Mouse (Mus musculus): ENCODE measurements around the gene Zfhx3. TPM values are rescaled to one million over a fixed set of nuclear protein-coding genes. Genes with fewer than 3 reads are reported as not detected.

Zfhx3 gene
- polyA plus RNA-seq, 1 experiment from 2014 or later = 3.3 TPM

- Histone ChIP-seq H3K36me3 (ENCODE audit: control insufficient read depth, insufficient read depth) (no peaks in the 10 kb centered on the region), H3K4me3 (ENCODE audit: low read length) (no peak overlapping the region), H3K4me2 (ENCODE audit: low read depth, low read length) (no peak overlapping the region), H3K27me3 (ENCODE audit: control insufficient read depth, insufficient read depth, low read length) (no peaks in the 10 kb centered on the region), H3K9me3 (replicated peaks; ENCODE audit: control insufficient read depth, low read length) (no peaks in the 10 kb centered on the region), H3K9ac (ENCODE audit: low read length) (no peak overlapping the region), H3K4me1 (ENCODE audit: control insufficient read depth, insufficient read depth, low read length) (no peaks in the 10 kb centered on the region), H3K27ac (ENCODE audit: low read length) (no peak overlapping the region)
- ATAC-seq (replicated peaks; ENCODE audit: extremely low read depth, insufficient read depth, low FRiP score) = no peak
- WGBS = 69% methylated on average over 5 of the region's 5 CpGs
Measured at GRCm38 (mm10) chr8:108089632-108090031, 147.2 kb downstream of the Zfhx3 start.

GRCm38 (mm10) chr8:108098598-108098997 lies 156.2 kb downstream of the Zfhx3 start:
- no peaks in the 10 kb centered on the region for H3K4me1 ChIP-seq (ENCODE audit: control insufficient read depth, insufficient read depth, low read length)
- H3K9ac ChIP-seq (ENCODE audit: low read length) = no peak overlapping the region
- H3K27me3 ChIP-seq (ENCODE audit: control insufficient read depth, insufficient read depth, low read length) = no peaks in the 10 kb centered on the region
- no peak overlapping the region for H3K4me3 ChIP-seq (ENCODE audit: low read length)
- no peak overlapping the region for H3K4me2 ChIP-seq (ENCODE audit: low read depth, low read length)
- WGBS = 85% methylated on average over 13 of the region's 13 CpGs
- H3K27ac ChIP-seq (ENCODE audit: low read length) = no peak overlapping the region
- no peaks in the 10 kb centered on the region for H3K9me3 ChIP-seq (replicated peaks; ENCODE audit: control insufficient read depth, low read length)
- H3K36me3 ChIP-seq (ENCODE audit: control insufficient read depth, insufficient read depth) = no peaks in the 10 kb centered on the region
- no peak for ATAC-seq (replicated peaks; ENCODE audit: extremely low read depth, insufficient read depth, low FRiP score)

GRCm38 (mm10) chr8:108101131-108101530 lies 158.7 kb downstream of the Zfhx3 start:
- Histone ChIP-seq H3K4me2 (ENCODE audit: low read depth, low read length) (no peak overlapping the region), H3K9me3 (replicated peaks; ENCODE audit: control insufficient read depth, low read length) (no peaks in the 10 kb centered on the region), H3K36me3 (ENCODE audit: control insufficient read depth, insufficient read depth) (no peaks in the 10 kb centered on the region), H3K4me3 (ENCODE audit: low read length) (no peak overlapping the region), H3K9ac (ENCODE audit: low read length) (no peak overlapping the region), H3K27me3 (ENCODE audit: control insufficient read depth, insufficient read depth, low read length) (no peaks in the 10 kb centered on the region), H3K27ac (ENCODE audit: low read length) (no peak overlapping the region), H3K4me1 (ENCODE audit: control insufficient read depth, insufficient read depth, low read length) (no peaks in the 10 kb centered on the region)
- WGBS = 73% methylated on average over 8 of the region's 8 CpGs
- ATAC-seq (replicated peaks; ENCODE audit: extremely low read depth, insufficient read depth, low FRiP score) = no peak

GRCm38 (mm10) chr8:108101978-108102865 lies 159.8 kb downstream of the Zfhx3 start:
- ATAC-seq (replicated peaks; ENCODE audit: extremely low read depth, insufficient read depth, low FRiP score) = no peak
- Histone ChIP-seq H3K9me3 (replicated peaks; ENCODE audit: control insufficient read depth, low read length) (no peaks in the 10 kb centered on the region), H3K4me2 (ENCODE audit: low read depth, low read length) (no peak overlapping the region), H3K36me3 (ENCODE audit: control insufficient read depth, insufficient read depth) (no peaks in the 10 kb centered on the region), H3K4me1 (ENCODE audit: control insufficient read depth, insufficient read depth, low read length) (no peaks in the 10 kb centered on the region), H3K9ac (ENCODE audit: low read length) (no peak overlapping the region), H3K27ac (ENCODE audit: low read length) (no peak overlapping the region), H3K4me3 (ENCODE audit: low read length) (no peak overlapping the region), H3K27me3 (ENCODE audit: control insufficient read depth, insufficient read depth, low read length) (no peaks in the 10 kb centered on the region)
- WGBS = 60% methylated on average over 16 of the region's 16 CpGs

GRCm38 (mm10) chr8:108104471-108105098 lies 162.1 kb downstream of the Zfhx3 start:
- WGBS = 41% methylated on average over 10 of the region's 10 CpGs
- ATAC-seq (replicated peaks; ENCODE audit: extremely low read depth, insufficient read depth, low FRiP score) = no peak
- Histone ChIP-seq H3K27me3 (ENCODE audit: control insufficient read depth, insufficient read depth, low read length) (no peaks in the 10 kb centered on the region), H3K4me3 (ENCODE audit: low read length) (no peak overlapping the region), H3K9ac (ENCODE audit: low read length) (no peak overlapping the region), H3K27ac (ENCODE audit: low read length) (no peak overlapping the region), H3K4me1 (ENCODE audit: control insufficient read depth, insufficient read depth, low read length) (no peaks in the 10 kb centered on the region), H3K4me2 (ENCODE audit: low read depth, low read length) (no peak overlapping the region), H3K9me3 (replicated peaks; ENCODE audit: control insufficient read depth, low read length) (no peaks in the 10 kb centered on the region), H3K36me3 (ENCODE audit: control insufficient read depth, insufficient read depth) (no peaks in the 10 kb centered on the region)

- WGBS = 55% methylated on average over 2 of the region's 2 CpGs
- H3K27ac ChIP-seq (ENCODE audit: low read length) = no peak overlapping the region
Measured at GRCm38 (mm10) chr8:108125053-108125452, 182.6 kb downstream of the Zfhx3 start.

GRCm38 (mm10) chr8:108125491-108125890 lies 183.0 kb downstream of the Zfhx3 start:
- Histone ChIP-seq H3K27me3 (ENCODE audit: control insufficient read depth, insufficient read depth, low read length) (no peaks in the 10 kb centered on the region), H3K36me3 (ENCODE audit: control insufficient read depth, insufficient read depth) (no peaks in the 10 kb centered on the region), H3K4me2 (ENCODE audit: low read depth, low read length) (no peak overlapping the region), H3K9me3 (replicated peaks; ENCODE audit: control insufficient read depth, low read length) (no peaks in the 10 kb centered on the region), H3K4me3 (ENCODE audit: low read length) (no peak overlapping the region), H3K27ac (ENCODE audit: low read length) (no peak overlapping the region), H3K9ac (ENCODE audit: low read length) (no peak overlapping the region), H3K4me1 (ENCODE audit: control insufficient read depth, insufficient read depth, low read length) (no peaks in the 10 kb centered on the region)
- 64% methylated on average over 2 of the region's 2 CpGs for WGBS
- ATAC-seq (replicated peaks; ENCODE audit: extremely low read depth, insufficient read depth, low FRiP score) = no peak

More at GRCm38 (mm10) chr8:108125053-108125452, 182.6 kb downstream of the Zfhx3 start:
- H3K9me3 ChIP-seq (replicated peaks; ENCODE audit: control insufficient read depth, low read length) = no peaks in the 10 kb centered on the region
- H3K4me3 ChIP-seq (ENCODE audit: low read length) = no peak overlapping the region
- no peaks in the 10 kb centered on the region for H3K27me3 ChIP-seq (ENCODE audit: control insufficient read depth, insufficient read depth, low read length)
- no peak for ATAC-seq (replicated peaks; ENCODE audit: extremely low read depth, insufficient read depth, low FRiP score)
- no peaks in the 10 kb centered on the region for H3K36me3 ChIP-seq (ENCODE audit: control insufficient read depth, insufficient read depth)
- no peak overlapping the region for H3K9ac ChIP-seq (ENCODE audit: low read length)
- H3K4me2 ChIP-seq (ENCODE audit: low read depth, low read length) = no peak overlapping the region
- H3K4me1 ChIP-seq (ENCODE audit: control insufficient read depth, insufficient read depth, low read length) = no peaks in the 10 kb centered on the region

GRCm38 (mm10) chr8:108146536-108146935 lies 204.1 kb downstream of the Zfhx3 start:
- Histone ChIP-seq H3K9me3 (replicated peaks; ENCODE audit: control insufficient read depth, low read length) (no peaks in the 10 kb centered on the region), H3K4me3 (ENCODE audit: low read length) (no peak overlapping the region), H3K9ac (ENCODE audit: low read length) (no peak overlapping the region), H3K4me2 (ENCODE audit: low read depth, low read length) (no peak overlapping the region), H3K27me3 (ENCODE audit: control insufficient read depth, insufficient read depth, low read length) (no peaks in the 10 kb centered on the region), H3K36me3 (ENCODE audit: control insufficient read depth, insufficient read depth) (no peaks in the 10 kb centered on the region), H3K4me1 (ENCODE audit: control insufficient read depth, insufficient read depth, low read length) (no peaks in the 10 kb centered on the region), H3K27ac (ENCODE audit: low read length) (no peak overlapping the region)
- 66% methylated on average over 5 of the region's 5 CpGs for WGBS
- no peak for ATAC-seq (replicated peaks; ENCODE audit: extremely low read depth, insufficient read depth, low FRiP score)

GRCm38 (mm10) chr8:108148599-108149249 lies 206.3 kb downstream of the Zfhx3 start:
- no peaks in the 10 kb centered on the region for H3K4me1 ChIP-seq (ENCODE audit: control insufficient read depth, insufficient read depth, low read length)
- H3K27ac ChIP-seq (ENCODE audit: low read length) = no peak overlapping the region
- H3K36me3 ChIP-seq (ENCODE audit: control insufficient read depth, insufficient read depth) = no peaks in the 10 kb centered on the region
- H3K9me3 ChIP-seq (replicated peaks; ENCODE audit: control insufficient read depth, low read length) = no peaks in the 10 kb centered on the region
- no peaks in the 10 kb centered on the region for H3K27me3 ChIP-seq (ENCODE audit: control insufficient read depth, insufficient read depth, low read length)
- H3K4me2 ChIP-seq (ENCODE audit: low read depth, low read length) = no peak overlapping the region
- no peak overlapping the region for H3K4me3 ChIP-seq (ENCODE audit: low read length)
- no peak for ATAC-seq (replicated peaks; ENCODE audit: extremely low read depth, insufficient read depth, low FRiP score)
- H3K9ac ChIP-seq (ENCODE audit: low read length) = no peak overlapping the region
- WGBS = 73% methylated on average over 15 of the region's 15 CpGs

All from heart, embryonic 16.5 days (tissue).